Mouse (Mus musculus) central nervous system, embryonic 11.5 days (tissue): ENCODE data around the gene Asphd1. TPM values are rescaled to one million over a fixed set of nuclear protein-coding genes. Genes with fewer than 3 reads are reported as not detected.

Source experiments
- polyA plus RNA-seq: library from polyadenylated mRNA; depleted of rRNA; stranded (reverse); fragments of >200 nt; gene quantifications from 2 replicates; pipeline ENCODE4 v1.2.3, GENCODE M21; 2012; rRNA removed

The Asphd1 gene
- 2.8 and 7.1 TPM in 2 replicates for polyA plus RNA-seq

DNA sequence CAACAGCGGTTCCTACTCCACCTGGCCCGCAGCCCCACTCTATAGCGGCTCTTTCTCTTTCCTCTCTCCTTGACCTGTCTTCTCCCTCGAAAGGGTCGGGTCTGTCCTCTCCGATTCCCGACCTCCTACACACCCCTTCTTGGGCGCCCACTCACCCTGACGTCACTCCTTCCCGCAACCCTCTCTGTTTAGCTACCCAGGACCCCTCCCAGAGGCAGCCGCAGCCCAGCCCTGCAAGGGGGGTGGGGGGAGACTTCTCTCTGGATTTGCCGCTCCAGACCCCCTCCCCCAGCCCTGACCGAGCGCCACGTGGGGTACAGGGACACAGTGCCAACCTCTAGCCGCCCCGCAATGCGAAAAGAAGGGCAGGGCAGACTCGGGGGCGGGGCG is at the start of gene Asphd1:
Asphd1 (minus strand) TSS at position 180 of the 390 bp plus-strand sequence.

DNA sequence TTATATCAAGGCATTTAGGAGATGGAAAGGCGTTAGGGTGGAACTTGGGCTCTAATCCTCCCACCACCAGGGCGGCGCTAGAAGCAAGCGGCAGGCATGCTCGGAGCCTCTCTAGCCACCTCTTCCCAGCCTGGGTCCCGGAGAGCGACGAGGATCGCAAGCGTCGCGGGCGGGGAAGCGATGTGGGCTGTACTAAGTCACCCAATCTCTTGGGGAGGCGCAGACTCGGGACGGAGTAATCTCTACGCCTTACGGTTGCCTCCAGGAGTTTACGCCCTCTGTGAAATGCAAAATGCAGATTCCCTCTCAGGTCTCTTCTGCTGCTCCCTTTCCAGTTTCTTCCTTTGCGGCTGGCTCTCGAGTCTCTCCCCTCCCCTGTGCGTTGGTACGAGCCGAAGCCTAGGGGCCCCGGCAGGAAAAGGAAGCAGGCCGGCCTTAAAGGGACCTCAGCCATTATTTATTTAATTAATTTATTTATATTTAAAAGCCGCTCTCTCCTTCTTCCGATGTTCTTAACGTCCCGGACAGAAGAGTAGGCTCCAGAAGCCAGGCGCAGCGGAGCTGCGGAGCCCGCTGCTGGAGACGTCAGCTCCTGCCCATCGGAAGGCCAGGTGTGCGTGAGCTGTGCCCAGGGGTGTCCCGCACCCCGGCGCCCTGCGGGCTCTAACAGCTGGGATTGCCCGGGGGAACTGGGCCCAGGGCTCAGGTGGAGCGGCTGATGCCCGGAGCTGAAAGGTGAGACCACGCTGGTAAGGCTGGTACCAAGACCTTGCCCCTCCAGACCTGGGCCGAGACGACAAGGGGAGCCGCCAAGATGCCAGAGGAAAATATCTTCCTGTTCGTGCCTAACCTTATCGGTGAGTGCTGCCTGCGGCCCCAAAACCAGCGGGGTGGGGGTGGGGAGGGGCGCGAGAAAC is 26.8 kb upstream of the Asphd1 start, which contains the start of gene Cdiptos:
Cdiptos (minus strand) TSS at position 149 of the 917 bp plus-strand sequence.

DNA sequence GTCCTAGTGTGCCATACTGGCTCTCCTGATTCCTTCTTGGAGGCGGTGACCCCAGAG is 26.3 kb upstream of the Asphd1 start, which contains the start of gene Cdipt:
Cdipt (plus strand) TSS at position 22 of the 57 bp plus-strand sequence.

DNA sequence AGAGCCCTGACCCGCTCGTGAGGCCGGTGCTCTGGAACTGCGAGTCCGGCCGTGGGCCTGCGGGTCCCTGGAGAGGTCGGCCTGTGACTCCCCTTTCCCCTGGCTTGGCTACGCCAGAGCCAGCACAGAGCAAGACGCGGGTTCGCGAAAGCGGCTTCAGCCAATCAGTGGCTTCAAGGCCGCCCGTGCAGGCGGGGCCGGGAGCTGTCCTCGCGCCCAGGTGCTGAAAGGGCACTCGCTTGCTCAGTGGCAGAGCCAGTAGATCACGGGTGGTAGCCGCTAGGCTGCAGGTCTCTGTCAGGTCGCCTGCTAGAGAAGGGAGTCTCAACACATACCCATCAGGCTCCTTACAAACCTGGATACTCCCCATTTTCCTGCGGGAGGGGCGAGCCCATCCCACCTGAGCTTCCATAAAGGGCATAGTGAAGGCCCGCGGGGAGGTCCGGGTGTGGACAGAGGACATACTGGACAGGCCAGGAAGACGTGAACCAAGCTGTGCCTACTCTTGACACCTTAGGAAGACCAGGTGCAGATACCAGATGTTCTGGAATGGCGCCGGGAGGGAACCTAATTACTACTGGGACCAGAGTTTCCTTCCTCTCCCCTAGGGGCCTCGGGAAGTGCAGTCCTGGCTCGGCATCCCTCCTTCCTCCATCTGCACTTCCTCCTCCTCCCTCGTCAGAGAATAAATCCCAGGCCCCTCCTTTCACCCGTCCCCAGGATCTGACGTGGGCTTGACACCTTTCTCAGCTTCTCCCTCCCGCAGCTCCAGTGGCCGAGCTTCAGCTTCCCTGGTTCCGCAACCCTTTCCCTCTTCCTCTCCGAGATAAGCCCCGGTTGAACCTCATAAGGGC is 638 bp upstream of the Asphd1 start, which contains the start of gene Sez6l2:
Sez6l2 (plus strand) TSS at position 771 of the 854 bp plus-strand sequence.

DNA sequence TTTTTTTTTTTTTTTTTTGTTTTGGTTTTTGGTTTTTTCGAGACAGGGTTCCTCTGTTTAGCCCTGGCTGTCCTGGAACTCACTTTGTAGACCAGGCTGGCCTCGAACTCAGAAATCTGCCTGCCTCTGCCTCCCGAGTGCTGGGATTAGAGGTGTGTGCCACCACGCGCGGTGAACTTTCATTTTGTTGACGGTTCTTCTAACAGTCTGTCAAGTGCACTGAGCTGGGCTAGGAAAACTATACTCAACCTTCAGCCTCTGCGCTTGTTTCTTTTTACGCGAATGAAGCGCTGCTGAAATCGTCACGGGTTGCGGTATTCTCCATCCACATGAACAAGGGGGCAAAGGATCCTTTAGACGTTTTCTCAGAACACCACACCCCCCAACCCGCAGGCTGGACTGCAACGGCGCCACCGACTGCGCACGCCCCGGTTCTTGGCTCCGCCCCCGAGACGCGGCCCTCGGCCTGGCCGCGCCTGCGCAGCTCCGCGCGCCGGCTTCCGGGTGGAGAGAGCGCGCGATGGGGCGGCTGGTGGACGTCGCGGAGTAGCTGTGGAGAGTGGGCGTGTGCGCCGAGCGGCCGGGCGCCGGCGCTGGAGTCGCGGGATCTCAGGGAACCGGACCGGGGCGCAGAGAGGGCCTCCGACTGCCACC is 20.9 kb downstream of the Asphd1 start, which contains the start of gene Kctd13:
Kctd13 (plus strand) TSS at position 496 of the 654 bp plus-strand sequence.

DNA sequence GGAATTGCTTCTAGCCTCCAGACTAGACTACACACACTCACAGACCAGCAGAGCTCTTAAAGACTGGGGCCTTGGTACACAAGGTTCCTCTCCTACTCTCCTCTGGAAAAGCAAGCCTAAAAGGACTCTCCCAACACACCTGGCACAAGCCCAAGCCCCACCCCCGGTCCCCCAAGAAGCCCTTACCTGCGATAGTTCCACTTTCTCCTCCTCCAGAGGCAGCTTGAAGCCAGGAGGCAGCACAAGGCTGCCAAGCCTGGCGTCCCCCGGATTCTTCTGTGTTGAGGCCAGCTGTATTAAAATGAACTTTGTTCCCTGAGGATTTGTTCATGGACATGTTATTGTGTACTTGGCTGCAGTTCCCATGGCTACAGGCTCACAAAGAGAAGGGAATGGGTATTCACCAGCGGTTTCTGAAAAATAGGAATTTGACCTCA is 26.7 kb downstream of the Asphd1 start, which contains the start of gene Tmem219:
Tmem219 (minus strand) TSS at position 294 of the 437 bp plus-strand sequence.

Other genes starting within 250 kb of the Asphd1 start
- 36.3 and 47.5 TPM in 2 replicates for gene Coro1a, start 241.8 kb downstream of the Asphd1 start, polyA plus RNA-seq
- 70.2 and 101 TPM in 2 replicates for gene Mapk3, start 190.0 kb downstream of the Asphd1 start, polyA plus RNA-seq
- gene Gdpd3, start 183.2 kb downstream of the Asphd1 start, polyA plus RNA-seq: 8.5 and 8.8 TPM in 2 replicates
- gene Ypel3, start 172.6 kb downstream of the Asphd1 start, polyA plus RNA-seq: 80.9 and 93.6 TPM in 2 replicates
- 1.1 and 1.5 TPM in 2 replicates for gene Tbx6, start 168.1 kb downstream of the Asphd1 start, polyA plus RNA-seq
- gene Ppp4c, start 157.1 kb downstream of the Asphd1 start, polyA plus RNA-seq: 268 and 290 TPM in 2 replicates
- gene Fam57b, start 151.9 kb downstream of the Asphd1 start, polyA plus RNA-seq: 23.7 and 32.0 TPM in 2 replicates
- gene 4930451I11Rik, start 117.9 kb downstream of the Asphd1 start, polyA plus RNA-seq: not detected in 2 replicates
- gene Doc2a, start 102.2 kb downstream of the Asphd1 start, polyA plus RNA-seq: 4.1 and 5.6 TPM in 2 replicates
- gene Hirip3, start 87.6 kb downstream of the Asphd1 start, polyA plus RNA-seq: 186 and 304 TPM in 2 replicates
- gene Ino80e, start 87.2 kb downstream of the Asphd1 start, polyA plus RNA-seq: 63.3 and 64.6 TPM in 2 replicates
- gene Taok2, start 64.9 kb downstream of the Asphd1 start, polyA plus RNA-seq: 102 and 154 TPM in 2 replicates
- gene Tmem219, start 26.7 kb downstream of the Asphd1 start, polyA plus RNA-seq: 23.2 and 23.4 TPM in 2 replicates
- 26.0 and 28.2 TPM in 2 replicates for gene Kctd13, start 20.7 kb downstream of the Asphd1 start, polyA plus RNA-seq
- gene Sez6l2, start 981 bp upstream of the Asphd1 start, polyA plus RNA-seq: 14.5 and 15.0 TPM in 2 replicates
- gene Cdipt, start 26.3 kb upstream of the Asphd1 start, polyA plus RNA-seq: 72.5 and 93.7 TPM in 2 replicates
- 0.78 and 0.83 TPM in 2 replicates for gene Cdiptos, start 26.5 kb upstream of the Asphd1 start, polyA plus RNA-seq
- gene Mvp, start 65.0 kb upstream of the Asphd1 start, polyA plus RNA-seq: 4.1 and 6.1 TPM in 2 replicates
- gene Pagr1b, start 66.9 kb upstream of the Asphd1 start, polyA plus RNA-seq: 0.20 and 0.56 TPM in 2 replicates
- 5.7 and 15.9 TPM in 2 replicates for gene Pagr1a, start 67.8 kb upstream of the Asphd1 start, polyA plus RNA-seq
- 97.7 and 244 TPM in 2 replicates for gene Gm42742, start 71.5 kb upstream of the Asphd1 start, polyA plus RNA-seq
- 4.3 and 19.0 TPM in 2 replicates for gene Prrt2, start 71.6 kb upstream of the Asphd1 start, polyA plus RNA-seq
- 298 and 328 TPM in 2 replicates for gene Maz, start 77.5 kb upstream of the Asphd1 start, polyA plus RNA-seq
- 99.9 and 158 TPM in 2 replicates for gene Kif22, start 92.9 kb upstream of the Asphd1 start, polyA plus RNA-seq
- gene Zg16, start 137.7 kb upstream of the Asphd1 start, polyA plus RNA-seq: 0.22 TPM in 1 of 2 replicates, not detected in the other
- gene AI467606, start 141.8 kb upstream of the Asphd1 start, polyA plus RNA-seq: 1.0 and 1.3 TPM in 2 replicates
- gene Qprt, start 172.6 kb upstream of the Asphd1 start, polyA plus RNA-seq: 4.3 and 7.2 TPM in 2 replicates
- 0.93 and 1.4 TPM in 2 replicates for gene Spn, start 188.2 kb upstream of the Asphd1 start, polyA plus RNA-seq
- gene Cd2bp2, start 246.5 kb upstream of the Asphd1 start, polyA plus RNA-seq: 152 and 184 TPM in 2 replicates